Mouse (Mus musculus) cortical plate, adult 2 months (tissue): ENCODE data around the gene Fhit.

Source experiments
- CTCF ChIP-seq: fragments of 200-500 bp; IDR thresholded peaks from 2 replicates; pipeline ENCODE4 v1.5.1; 2011; ENCODE audit warnings: mild to moderate bottlenecking, control low read depth, low read length; ENCODE audit not compliant: insufficient read depth; ENCODE audit errors: extremely low read depth
- POLR2A ChIP-seq: fragments of 200-500 bp; IDR thresholded peaks from 2 replicates; pipeline ENCODE4 v1.6.1; 2011; ENCODE audit warnings: mild to moderate bottlenecking, low read length, control low read depth; ENCODE audit not compliant: insufficient read depth; ENCODE audit errors: extremely low read depth

GRCm38 (mm10) chr14:9688664-9689257 lies 1473.1 kb downstream of the Fhit start:
- TF ChIP-seq CTCF (no peak), POLR2A (no peak)
